Mouse (Mus musculus): ENCODE results near the gene Cyb5rl.
"Not testable (repeated sequence)": the region's sequence is repeated elsewhere in the genome, so short reads cannot be mapped to it uniquely, and the experiment has no call there.

Cyb5rl gene

DNA sequence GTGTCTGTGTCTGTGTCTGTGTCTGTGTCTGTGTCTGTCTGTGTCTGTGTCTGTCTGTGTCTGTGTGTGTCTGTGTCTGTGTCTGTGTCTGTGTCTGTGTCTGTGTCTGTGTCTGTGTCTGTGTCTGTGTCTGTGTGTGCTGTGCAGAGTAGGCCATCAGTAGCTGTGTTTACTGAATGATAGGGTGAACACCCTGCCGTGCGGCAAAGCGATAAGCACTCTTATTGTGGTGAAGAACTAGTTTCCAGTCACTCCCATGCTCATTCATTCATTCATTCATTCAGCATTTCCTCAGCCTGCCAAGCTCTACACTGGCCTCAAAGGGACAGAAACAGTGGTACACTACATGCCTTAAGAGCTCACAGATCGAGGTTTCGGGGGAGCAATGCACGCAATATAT is 42.4 kb downstream of the Cyb5rl start:
- DNase-seq (ENCODE audit: low read depth): not testable (repeated sequence)

DNA sequence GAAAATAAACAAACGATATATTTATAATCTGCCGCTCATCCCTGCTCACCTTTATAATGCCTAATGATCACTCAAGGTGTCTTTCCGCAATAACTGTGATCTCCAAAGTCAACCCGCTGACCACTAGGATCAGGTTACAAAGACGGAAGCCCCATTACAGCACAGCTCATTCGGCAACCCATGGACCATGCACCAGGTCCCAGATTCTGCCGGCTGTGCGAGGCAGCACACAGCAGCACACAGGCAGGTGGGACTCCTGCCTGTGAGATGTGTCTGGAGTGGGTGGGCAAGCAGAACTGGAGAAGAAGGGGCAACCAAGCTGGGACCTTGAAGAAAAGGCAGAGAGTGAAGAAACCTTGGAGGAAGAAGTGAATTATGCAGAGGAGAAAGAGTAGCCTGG is 47.5 kb downstream of the Cyb5rl start:
- no peak for DNase-seq (ENCODE audit: low read depth)

DNA sequence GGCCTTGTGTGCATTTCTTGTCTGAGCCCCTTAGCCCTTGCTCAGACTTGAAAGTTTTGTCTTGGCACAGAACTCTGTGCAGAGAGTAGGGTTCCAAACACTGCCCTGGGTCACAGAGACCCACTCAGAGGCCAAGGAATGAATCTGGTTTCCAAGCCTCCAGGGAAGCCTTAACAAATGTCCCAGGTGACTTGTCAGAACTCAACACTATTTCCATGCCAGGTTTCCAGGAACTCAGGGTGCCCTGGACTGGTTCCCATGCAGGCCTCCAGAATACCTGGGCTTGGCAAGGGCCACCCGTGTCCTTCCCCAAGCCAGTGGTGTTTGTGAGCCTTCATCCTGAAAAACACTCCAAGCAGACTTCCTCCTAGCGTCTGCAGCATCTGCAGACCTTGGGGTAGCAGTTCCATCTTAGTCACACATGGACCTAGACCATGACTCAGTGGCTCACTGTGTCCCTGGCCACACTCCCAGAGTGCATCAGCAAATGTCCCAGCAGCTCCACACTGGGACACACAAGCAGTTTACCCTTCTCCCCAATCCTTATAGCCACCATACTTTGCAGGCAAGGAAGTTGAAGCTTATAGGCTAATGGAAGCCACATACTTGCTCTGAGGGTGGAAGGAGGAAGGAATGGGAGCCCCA is 51.1 kb downstream of the Cyb5rl start:
- DNase-seq (ENCODE audit: low read depth): no peak

DNA sequence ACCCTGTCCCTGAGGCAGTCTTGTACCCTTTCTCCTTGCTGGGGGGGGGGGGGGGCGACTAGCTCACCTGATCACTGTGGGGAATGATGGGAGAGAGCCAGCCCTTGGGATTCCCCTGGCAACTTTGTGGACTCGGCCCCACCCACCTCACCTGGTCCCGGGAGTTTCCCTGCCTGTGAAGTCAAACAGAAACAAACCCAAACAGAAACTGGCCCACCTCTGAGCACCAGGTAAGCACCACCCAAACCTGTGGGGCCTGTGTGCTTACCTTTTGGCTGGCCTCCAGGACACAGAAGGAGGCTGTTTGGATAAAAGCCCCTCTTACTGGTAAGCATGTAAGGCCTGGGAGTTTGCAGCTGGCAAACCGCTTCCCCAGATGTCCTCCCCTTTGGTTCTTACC is 52.3 kb downstream of the Cyb5rl start:
- DNase-seq (ENCODE audit: low read depth): no peak

- DNase-seq (ENCODE audit: low read depth): no peak
These were observed 53.9 kb downstream of the Cyb5rl start for GRCm38 (mm10) chr4:107120676-107121075.

GRCm38 (mm10) chr4:107121165-107121943 is 54.6 kb downstream of the Cyb5rl start:
- no peak for DNase-seq (ENCODE audit: low read depth)

GRCm38 (mm10) chr4:107124376-107124775 is 57.6 kb downstream of the Cyb5rl start:
- no peak for DNase-seq (ENCODE audit: low read depth)

GRCm38 (mm10) chr4:107125101-107125500 is 58.3 kb downstream of the Cyb5rl start:
- no peak for DNase-seq (ENCODE audit: low read depth)

GRCm38 (mm10) chr4:107126389-107126788 is 59.6 kb downstream of the Cyb5rl start:
- no peak for DNase-seq (ENCODE audit: low read depth)

GRCm38 (mm10) chr4:107126891-107127524 is 60.2 kb downstream of the Cyb5rl start:
- DNase-seq (ENCODE audit: low read depth): no peak

- DNase-seq (ENCODE audit: low read depth): no peak
These were observed 61.3 kb downstream of the Cyb5rl start for GRCm38 (mm10) chr4:107127901-107128669.

- no peak for DNase-seq (ENCODE audit: low read depth)
These were observed 62.6 kb downstream of the Cyb5rl start for GRCm38 (mm10) chr4:107129373-107129772.

- DNase-seq (ENCODE audit: low read depth): no peak
These were observed 63.7 kb downstream of the Cyb5rl start for GRCm38 (mm10) chr4:107130534-107130933.

GRCm38 (mm10) chr4:107134891-107135290 is 68.1 kb downstream of the Cyb5rl start:
- DNase-seq (ENCODE audit: low read depth): no peak

GRCm38 (mm10) chr4:107135663-107136062 is 68.9 kb downstream of the Cyb5rl start:
- no peak for DNase-seq (ENCODE audit: low read depth)

GRCm38 (mm10) chr4:107136531-107136930 is 69.7 kb downstream of the Cyb5rl start:
- no peak for DNase-seq (ENCODE audit: low read depth)

All from naive thymus-derived CD4-positive, alpha-beta T cell, adult 2 months (primary cell).